Mouse (Mus musculus) WW6 (cell line): ENCODE results near the gene Itpr1.

Experiments used
- DNase-seq: peaks from one replicate; pipeline ENCODE4 v3.0.0-alpha.2; 2013; ENCODE audit warnings: low read depth, low spot score

Itpr1 gene

DNA sequence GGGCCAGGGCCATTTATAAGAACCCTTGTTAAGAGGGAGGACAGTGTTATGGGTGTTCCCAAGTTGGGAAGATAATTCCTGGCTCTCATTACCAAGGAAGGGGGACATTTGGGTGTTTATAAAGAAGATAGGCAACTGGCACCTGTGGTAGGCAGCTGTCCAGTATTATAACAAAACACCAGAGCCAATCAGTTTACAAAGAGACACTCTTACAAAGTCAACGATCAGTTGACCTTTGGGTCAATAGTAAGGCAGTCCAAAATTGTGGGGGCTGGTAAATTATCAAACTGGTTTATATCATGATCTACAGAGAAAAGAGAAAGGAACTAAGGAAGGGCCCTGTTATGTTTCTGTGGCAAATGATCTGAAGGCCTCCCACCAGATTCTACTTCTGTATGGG is 104.1 kb downstream of the Itpr1 start:
- DNase-seq, result no peak

DNA sequence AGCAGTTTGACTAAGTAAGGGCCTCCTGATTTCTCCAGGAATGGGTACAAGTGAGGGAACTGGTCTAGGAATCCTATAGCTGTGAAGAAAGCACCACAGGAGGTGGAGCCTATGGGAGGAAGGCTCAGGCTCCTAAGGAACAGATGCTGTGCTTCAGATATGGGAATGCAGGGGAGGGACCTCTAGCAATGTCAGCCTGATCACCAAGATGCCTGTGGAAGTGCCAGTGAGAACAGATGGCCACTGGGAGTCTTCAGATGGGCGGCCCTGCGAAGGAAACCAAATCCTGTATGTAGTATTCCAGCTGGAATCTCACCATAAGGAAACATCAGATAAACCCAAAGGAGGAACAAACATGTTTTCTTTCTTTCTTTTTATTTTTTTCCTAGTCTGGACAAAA is 108.8 kb downstream of the Itpr1 start:
- no peak for DNase-seq

DNA sequence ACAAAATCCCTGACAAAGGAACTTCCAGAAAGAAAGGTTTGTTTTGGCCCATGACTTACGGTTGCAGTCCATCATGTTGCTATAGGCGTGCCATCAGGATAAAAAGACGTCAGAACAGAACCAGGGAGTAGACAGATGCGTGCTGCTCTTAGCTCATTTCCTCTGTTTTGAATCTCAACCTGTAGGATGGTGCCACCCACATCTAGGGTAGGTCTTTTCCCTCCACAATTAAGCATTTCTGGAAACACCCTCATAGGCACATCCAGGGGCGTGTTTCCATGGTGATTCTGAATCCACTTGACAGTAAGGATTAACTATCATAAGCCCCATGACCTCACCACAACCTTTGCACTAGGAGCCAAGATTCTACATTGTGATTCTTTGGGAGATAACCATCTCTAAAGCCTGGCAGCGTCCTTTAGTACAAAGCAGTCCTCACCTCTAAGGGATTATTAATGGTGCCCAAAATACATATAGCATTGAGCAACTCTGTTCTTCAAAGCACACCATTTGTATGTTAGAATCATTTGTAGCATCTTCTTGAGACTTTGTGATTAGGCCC is 111.6 kb downstream of the Itpr1 start:
- DNase-seq, result no peak

DNA sequence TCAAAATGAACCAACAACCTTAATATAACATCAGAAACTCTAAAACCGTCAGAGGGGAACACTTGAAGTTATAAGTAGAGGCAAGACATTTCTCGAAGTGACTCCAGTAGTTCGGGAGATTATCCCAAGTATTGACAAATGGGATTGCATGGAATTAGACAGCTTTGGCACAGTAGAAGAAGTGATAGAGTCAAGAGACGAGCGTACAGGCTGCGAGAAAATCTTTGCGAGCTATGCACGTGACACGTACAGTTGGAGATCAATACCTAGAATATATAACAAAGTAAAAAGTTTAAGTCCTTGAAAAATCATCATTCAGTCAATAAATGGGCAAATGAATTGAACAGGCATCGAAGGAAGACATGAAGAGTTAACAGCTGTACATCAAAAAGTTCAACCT is 112.5 kb downstream of the Itpr1 start:
- no peak for DNase-seq

DNA sequence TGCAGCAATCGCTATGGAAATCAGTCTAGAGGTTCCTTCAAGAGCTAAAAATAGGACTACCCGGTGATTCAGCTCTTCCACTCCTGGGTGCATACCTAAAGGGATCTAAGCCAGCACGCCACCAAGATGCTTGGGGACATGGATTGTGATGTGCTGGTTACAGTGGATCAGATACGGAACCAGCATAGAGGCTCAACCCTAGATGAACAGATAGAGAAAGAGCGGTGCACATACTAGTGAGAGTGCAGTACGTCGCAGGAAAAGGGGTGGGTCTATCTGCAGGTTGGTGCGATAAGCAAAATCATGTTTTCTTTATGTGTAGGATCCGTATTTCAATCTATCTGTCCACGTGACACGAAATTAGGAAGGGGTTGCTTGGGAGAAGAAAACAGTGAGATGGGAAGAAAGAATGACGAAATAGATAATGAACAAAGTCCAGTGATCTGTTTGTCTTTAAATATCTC is 113.1 kb downstream of the Itpr1 start:
- DNase-seq, result no peak

DNA sequence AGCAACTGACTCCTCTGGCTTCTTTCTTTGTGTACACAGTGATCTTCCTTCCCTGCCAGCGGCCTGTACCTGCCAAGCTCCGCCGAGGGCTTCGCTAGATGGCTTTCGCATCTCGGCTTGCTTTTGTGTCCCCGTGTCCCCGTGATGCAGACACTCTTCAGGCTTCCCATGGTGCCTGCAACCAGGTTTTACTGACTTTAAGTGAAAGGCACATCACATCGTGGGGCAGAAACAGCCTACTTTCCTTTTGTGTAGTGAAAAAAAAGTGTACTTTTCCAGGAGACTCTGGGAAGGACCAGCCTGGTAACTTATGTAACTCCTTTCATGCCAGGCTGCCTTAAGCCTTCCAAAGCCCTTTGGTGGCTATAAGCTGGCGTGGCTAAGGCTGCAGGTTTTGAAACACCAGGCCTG is 113.9 kb downstream of the Itpr1 start:
- DNase-seq, result no peak

DNA sequence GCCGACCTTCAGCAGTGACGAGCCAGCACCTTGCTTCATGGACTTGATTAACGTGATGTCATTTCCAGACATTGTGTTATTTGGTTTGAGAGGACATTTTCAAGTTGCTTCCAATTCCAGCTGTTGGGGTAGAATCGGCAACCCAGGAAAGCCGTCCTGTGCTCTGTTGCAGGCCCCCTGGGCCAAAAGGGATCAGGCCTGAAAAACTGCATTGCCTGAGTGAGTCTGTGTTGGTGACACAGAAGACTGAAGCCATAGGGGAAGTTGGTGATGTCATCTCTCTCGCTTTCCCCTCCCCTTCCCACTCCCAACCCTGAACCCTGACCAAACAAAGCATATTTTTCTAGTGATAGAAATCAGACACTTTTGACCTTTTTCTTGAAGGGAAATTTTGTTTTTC is 114.7 kb downstream of the Itpr1 start:
- no peak for DNase-seq

DNA sequence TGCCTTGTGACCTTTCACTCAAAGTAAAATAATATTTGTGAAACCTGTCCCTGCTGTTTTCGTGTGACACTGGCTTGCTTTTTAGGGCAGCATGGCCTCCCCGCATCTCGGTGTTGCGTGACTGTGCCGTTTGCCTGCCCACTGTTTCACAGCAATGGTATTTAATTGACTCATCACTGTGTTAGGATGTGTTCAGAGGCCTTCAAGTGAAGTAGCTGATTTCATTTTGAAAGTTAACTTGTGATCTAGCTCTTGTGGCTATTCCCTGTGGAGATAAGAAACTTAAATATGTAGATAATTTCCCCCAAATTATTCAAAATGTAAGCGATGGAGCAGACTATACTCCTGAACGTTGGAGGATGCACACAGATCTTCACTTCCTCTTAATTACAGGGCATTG is 115.4 kb downstream of the Itpr1 start:
- DNase-seq, result no peak

DNA sequence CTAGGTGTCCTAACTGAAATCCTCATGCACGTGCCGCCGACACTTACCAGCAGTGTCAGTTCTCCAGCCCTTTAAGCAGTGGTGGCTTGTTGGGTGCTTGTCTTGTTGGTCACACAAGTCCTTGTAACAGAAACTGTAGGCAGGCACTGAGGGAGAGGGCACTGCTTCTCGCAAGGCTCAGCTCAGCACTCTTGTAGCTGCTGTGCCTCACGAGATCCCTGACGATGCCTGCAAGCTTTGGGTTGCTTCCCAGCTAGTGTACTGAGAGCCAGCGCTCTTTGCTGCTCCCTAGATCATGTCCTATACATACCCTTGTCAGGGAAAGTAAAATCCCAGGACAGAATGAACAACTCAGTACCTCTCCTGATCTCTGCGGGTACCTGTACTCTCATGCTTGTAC is 117.6 kb downstream of the Itpr1 start:
- DNase-seq, result no peak

DNA sequence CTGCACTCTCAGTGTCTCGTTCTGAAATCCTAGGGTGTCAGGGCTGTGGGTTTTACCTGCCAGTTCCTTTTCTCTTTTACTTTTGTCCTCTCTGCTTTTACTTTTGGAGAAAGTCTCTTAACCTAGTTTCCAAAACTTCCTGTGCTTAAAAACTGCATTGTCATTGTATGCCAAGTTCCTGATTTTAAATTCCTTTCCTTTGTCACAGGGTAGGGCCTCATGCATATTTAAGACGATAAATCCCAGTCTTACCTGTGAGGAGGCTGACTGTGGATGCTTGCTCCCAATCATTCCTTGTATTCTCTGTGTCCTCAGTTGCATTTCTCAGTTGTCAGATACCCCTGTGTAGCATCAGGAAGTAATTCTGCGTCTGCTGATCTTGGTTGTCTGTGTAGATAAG is 118.4 kb downstream of the Itpr1 start:
- no peak for DNase-seq

DNA sequence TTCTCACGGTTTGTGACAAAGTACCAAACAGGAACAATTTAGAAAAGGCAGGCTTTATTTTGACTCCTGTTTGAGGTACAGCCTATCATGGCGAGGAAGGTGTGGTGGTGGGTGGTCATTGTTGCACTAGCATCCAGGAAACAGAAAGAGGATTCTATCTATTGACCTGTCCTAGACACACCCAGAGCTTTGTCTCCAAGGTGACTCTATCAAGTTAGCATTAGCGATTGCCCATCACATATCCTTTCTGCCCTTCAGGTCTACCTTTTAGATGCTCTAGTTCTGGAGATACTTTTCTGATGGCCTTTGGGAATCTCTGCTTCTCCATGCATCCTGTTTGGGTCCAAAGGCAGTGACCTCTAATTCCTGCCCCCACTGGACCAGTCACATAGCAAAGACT is 121.2 kb downstream of the Itpr1 start:
- DNase-seq, result no peak

DNA sequence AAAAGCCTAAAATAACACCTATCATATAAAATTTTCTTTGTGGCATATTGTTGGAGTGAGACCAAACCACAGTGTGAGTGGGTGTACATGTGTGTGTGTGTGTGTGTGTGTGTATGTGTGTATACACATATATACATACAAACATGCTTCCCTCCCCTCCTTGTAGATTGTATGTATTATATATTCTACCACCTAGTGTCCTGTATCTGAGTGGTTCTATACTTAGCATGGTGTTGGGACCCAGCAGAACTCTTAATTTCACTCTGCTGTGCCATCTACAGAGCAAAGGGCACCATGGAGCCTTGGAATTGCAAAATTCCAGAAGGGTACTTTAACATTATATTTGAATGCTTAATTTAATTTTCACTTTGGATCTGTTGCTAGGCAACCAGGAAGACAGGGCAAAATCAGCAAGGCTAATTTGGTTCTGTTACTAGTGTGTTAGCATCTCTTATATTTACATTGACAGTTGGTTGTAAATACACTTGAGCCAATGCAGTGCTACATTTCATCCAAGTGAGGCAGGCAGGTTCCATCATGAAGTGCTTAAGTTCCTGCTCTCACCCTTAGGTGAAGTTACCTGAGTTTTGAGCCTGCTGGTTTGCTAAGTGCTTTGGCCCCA is 122.4 kb downstream of the Itpr1 start:
- DNase-seq, result no peak

DNA sequence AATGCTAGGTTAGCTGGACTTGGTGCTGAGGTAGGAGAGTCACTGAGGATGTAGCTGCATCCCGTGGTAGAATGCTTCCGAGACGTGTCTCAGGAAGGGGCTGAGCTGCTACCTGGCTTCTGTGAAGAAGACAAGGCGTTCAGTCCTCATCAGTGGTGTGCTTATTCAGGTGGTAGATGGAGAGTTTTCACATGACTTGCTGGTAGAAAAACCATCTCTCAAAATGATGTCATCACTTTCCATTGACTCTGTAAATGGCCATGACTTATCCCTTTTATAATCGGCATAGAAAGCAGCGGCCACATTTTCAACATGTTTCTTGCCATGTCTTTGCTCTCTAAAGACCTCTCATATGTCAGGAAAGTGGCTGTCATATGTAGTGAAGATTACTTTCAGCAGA is 123.6 kb downstream of the Itpr1 start:
- no peak for DNase-seq

DNA sequence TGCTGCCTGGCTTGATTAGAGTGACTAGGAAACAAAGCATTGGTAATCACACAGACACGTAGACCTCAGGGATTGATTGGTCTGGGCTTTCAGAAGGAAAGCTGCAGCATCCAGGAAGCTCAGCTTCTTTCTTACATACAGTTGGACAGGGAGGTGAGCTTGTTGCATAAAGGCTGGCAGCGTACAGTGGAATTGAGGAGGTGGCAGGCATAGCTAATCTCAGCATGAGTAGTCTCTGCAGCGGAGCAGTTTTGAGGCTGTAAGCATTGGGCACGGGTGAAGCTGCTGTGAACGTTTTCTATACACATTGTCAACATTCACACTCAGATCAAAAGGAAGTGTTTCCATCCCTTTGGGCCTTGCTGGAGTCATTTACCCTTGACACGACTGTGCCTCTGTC is 124.4 kb downstream of the Itpr1 start:
- DNase-seq, result no peak

DNA sequence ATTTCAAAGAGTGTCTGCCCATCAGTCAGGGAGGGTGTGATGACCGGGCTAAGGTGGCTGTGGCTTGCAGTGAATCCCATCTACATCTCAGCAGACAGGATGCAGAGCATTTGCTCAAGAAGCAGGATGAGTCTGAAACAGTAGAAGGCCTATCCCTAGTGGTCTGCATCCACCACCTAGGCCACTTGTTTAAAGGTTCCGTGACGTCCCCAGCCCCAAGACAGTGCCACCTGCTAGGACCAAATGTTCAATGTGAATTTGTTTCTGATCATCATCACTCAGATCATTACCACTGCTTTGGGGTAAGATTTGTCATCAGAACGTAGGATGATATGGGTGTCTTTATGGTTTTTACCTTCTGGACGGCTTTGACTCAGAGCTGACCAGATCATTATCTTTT is 125.5 kb downstream of the Itpr1 start:
- DNase-seq, result no peak

DNA sequence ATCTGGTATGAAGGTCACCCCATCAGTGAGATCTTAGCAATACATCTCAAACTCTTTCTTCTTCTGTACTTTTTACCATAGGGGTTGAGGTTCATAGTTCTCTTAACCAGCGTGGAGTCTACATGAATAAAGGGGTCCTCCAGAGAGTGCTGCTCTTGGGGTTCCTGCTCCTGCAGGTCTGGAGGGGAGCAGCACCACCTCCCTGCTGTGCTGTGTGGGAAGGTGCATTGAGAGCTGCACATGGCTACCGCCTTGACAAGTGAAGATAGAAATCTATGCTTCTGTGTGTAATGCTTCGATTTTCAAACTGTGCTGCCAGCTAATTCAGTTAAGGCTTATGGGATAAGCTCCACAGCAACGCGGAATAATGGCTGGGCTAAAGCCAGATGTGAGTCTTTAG is 130.1 kb downstream of the Itpr1 start:
- DNase-seq, result no peak

DNA sequence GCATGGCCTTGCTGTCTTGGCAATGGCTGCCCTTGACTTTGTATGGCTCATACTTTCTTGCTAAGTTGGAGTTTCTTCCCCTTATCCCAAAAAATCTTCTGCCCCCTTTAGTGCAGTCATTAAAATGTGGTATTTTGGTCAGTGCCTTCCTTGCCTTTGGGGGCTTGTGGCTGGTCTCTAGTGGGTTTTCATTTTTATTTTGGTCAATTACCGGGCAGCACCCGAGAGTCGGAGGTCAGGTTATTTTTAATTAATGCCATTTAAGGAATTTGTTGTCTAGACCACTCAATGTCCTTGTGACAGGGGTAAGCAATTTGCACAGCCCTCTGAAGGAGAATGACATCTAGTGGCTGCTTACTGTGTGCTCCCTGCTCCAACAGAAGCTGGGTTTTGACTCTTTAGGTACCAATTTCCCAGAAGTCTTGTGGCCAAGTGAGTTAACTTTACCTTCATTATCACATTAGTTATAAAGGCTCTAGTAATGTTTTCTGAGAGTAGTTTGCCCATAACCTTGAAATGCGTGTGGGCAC is 130.9 kb downstream of the Itpr1 start:
- no peak for DNase-seq

DNA sequence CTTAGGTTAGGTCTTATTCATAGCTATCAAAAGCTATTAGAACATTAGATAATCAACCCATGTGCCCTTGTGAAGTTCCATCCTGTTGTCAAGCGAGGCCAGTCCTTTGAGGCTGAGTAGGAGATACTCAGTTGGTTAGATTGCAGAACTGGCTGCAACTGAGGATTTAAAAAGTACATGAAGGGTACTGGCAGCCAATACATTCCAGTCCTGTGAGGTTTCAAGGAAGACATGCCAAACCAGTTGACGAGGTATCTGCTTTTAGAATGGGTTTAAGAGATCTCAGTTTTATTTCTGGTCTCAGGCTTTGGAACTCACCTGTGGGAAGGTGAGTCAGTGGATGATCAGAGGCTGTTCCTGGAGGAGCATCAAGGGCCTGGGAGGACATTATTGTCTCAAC is 137.9 kb downstream of the Itpr1 start:
- DNase-seq, result no peak

DNA sequence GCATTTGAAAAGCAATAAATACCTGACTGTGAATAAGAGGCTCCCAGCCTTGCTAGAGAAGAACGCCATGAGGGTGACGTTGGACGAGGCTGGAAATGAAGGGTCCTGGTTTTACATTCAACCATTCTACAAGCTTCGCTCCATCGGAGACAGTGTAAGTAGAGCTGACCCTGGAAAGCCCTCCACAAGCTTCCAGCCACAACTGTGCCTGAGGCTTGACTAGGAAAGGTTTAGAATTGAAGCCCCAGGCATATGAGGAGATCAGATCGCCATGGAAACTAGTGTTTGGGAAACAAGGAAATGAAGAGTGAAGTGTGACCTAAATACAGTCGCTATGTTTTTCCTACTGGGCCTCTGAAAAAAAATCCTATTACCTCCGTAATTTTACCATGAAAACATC is 139.1 kb downstream of the Itpr1 start:
- no peak for DNase-seq

DNA sequence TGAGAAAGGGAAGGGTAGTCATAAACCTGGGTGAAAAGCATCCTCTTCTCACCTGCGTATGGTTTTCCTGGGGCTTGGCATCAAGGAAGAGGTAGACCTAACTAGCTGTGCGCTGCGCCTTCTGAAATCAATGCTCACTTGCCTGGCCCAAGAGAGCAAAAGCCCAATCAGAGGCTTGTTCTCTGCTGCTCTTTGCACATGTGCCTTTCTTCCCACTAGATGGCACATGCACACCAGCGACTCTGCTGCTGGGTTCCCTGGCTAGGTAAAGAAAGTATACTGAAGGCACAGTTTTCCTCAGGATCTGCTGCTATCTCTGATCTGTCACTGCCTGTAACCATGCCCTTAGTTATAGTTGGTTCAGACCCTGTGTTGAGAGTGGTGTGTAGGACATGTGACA is 154.5 kb downstream of the Itpr1 start:
- no peak for DNase-seq

DNA sequence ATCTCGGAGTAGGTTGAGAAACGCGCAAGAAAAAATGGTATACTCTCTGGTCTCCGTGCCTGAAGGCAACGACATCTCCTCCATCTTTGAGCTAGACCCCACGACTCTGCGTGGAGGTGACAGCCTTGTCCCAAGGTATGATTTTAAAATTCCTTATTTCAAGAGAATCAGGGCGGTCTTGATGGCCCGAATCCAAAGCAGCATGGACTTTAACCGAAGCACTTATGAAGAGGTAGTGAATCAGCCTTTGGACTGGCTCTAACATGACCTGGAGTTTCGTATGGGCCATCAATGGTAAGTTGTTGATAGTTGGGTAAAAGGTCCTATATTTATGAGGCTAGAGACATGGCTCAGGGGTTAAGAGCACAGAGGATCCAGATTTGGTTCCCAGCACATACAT is 156.1 kb downstream of the Itpr1 start:
- no peak for DNase-seq

DNA sequence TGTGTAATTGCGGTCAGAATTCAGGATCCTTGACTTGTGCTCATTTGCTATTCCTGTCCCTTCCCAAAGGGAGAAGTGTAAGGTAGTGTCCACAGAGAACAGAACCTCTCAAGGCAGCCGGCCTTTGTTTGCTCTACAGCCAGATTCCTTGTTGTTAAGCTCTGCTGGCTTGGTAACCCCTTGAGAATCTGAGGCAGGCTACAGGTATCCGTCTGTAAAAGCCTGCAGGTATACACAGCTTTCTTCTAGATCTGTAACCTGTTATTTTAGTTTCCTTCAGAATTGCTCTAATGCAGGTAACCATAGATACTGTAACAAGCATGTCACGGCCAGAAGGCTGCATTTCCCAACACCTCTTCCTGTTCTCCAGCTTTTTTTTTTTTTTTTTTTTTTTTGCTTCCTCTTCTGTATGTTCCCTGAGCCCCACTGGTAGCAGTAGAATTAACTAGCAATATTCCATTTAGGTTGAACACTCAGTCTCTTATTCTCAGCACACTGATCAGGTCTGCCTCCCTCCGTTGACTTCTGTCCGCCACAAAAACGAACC is 158.5 kb downstream of the Itpr1 start:
- no peak for DNase-seq

DNA sequence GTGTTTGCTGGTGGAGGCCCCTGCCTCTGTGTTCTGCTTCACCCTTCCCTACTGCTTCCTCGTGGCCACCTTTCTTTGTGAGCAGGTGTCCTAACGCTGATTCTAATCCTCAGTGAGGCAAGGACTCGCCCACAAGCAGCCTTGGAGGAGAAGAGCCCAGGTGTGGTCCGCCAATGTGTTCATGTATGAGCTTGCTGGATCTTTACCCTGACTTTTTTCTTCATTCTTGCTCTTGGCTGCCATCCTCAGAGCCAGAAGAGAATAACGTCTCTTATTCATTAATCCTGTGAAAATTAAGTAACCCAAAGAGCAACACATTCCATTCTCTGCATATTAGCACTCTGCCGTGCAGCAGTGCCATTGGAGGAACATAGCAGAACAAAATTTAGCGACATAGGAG is 161.1 kb downstream of the Itpr1 start:
- DNase-seq, result no peak

DNA sequence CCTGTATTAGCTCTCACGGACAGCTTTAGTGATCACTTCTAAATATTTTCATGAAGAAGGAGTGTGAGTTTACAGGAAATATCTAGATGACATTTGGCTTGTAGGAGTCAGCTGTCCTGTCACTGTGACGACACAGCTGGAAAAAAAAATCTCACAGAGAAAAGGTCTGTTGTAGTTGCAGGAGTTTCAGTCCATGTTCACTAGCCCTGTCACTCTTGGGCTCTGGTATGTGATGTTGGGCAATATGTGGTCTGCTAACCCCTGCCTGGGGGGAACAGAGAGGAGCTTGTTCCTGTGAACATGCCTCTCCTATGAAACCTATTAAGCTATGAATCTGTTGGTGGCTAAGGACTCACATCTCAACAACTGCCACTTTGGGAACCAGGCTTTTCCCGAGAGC is 166.1 kb downstream of the Itpr1 start:
- no peak for DNase-seq
